Mouse (Mus musculus): ENCODE measurements around the gene Rnf185. TPM values are rescaled to one million over a fixed set of nuclear protein-coding genes. Genes with fewer than 3 reads are reported as not detected.

The Rnf185 gene
- polyA plus RNA-seq, 1 experiment, result not detected

- no peak for TF ChIP-seq POLR2A (IDR thresholded peaks at IDR 0.05; ENCODE audit: insufficient read depth, low read depth, low read length)
- no peak for TF ChIP-seq CTCF (IDR thresholded peaks at IDR 0.05; ENCODE audit: insufficient read depth, low read depth, low read length)
- WGBS, result 74% methylated on average over 4 of the region's 4 CpGs
These were observed 72.7 kb downstream of the Rnf185 start for GRCm38 (mm10) chr11:3379427-3379826.

GRCm38 (mm10) chr11:3374741-3375140 is 77.4 kb downstream of the Rnf185 start:
- Histone ChIP-seq H3K27ac (ENCODE audit: insufficient read depth, low read depth, low read length) (peak overlapping the region; percentile 35; the same call in 1 of the 2 replicates), H3K4me3 (ENCODE audit: insufficient read depth, low read depth, low read length) (no peak overlapping the region), H3K4me1 (ENCODE audit: control insufficient read depth, insufficient read depth, low read length) (peaks cover 29% of the 10 kb centered on the region)
- WGBS, result 59% methylated on average over 12 of the region's 12 CpGs
- no peak for TF ChIP-seq POLR2A (IDR thresholded peaks at IDR 0.05; ENCODE audit: insufficient read depth, low read depth, low read length)
- TF ChIP-seq CTCF (IDR thresholded peaks at IDR 0.05; ENCODE audit: insufficient read depth, low read depth, low read length), result no peak

More at GRCm38 (mm10) chr11:3379427-3379826, 72.7 kb downstream of the Rnf185 start:
- H3K4me3 ChIP-seq (ENCODE audit: insufficient read depth, low read depth, low read length), result no peak overlapping the region
- H3K27ac ChIP-seq (ENCODE audit: insufficient read depth, low read depth, low read length), result no peak overlapping the region
- H3K4me1 ChIP-seq (ENCODE audit: control insufficient read depth, insufficient read depth, low read length), result peaks cover 8% of the 10 kb centered on the region

GRCm38 (mm10) chr11:3374293-3374645 is 77.9 kb downstream of the Rnf185 start:
- H3K4me3 ChIP-seq (ENCODE audit: insufficient read depth, low read depth, low read length), result no peak overlapping the region
- H3K4me1 ChIP-seq (ENCODE audit: control insufficient read depth, insufficient read depth, low read length), result peaks cover 34% of the 10 kb centered on the region
- H3K27ac ChIP-seq (ENCODE audit: insufficient read depth, low read depth, low read length), result peak overlapping the region; percentile 35
- 22% methylated on average over 7 of the region's 7 CpGs for WGBS
- no peak for TF ChIP-seq POLR2A (IDR thresholded peaks at IDR 0.05; ENCODE audit: insufficient read depth, low read depth, low read length)
- no peak for TF ChIP-seq CTCF (IDR thresholded peaks at IDR 0.05; ENCODE audit: insufficient read depth, low read depth, low read length)

DNA sequence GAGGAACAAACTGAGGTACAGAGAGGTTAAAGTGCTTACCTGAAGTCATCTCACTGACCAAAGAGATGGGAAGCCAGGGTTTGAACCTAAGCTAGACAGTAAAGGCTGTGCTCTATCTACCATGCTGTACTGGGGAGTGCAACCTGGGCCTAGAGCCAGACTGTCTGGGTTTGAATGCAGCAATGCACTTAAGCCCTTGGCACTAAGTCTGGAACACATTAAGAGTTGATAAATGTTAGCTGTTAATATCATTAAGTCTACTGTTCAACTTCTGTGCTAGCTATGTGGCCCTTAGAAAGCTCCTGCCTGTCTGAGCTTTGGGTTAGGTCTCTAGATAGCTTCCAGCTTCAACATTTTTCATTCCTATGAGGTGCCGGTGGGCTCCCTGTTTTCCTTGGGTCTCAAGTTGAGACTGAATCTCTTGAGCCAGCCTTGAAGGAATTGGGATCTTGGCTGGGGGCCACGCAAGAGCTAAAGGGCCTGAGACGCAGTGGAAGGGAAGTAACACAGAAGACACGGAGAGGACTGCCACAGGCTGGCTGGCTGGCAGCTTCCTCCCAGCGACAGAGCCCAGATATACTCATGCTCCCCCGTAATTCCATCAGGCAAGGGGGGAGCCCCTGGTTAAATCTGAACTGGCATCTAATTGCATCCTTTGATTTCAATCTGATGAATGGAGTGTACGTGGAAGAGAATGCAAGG is 78.4 kb downstream of the Rnf185 start:
- TF ChIP-seq CTCF (IDR thresholded peaks at IDR 0.05; ENCODE audit: insufficient read depth, low read depth, low read length) (no peak), POLR2A (IDR thresholded peaks at IDR 0.05; ENCODE audit: insufficient read depth, low read depth, low read length) (no peak)
- Histone ChIP-seq H3K27ac (ENCODE audit: insufficient read depth, low read depth, low read length) (peak overlapping the region; percentile 35), H3K4me1 (ENCODE audit: control insufficient read depth, insufficient read depth, low read length) (peaks cover 39% of the 10 kb centered on the region), H3K4me3 (ENCODE audit: insufficient read depth, low read depth, low read length) (no peak overlapping the region)
- WGBS, result 8% methylated on average over 7 of the region's 7 CpGs

DNA sequence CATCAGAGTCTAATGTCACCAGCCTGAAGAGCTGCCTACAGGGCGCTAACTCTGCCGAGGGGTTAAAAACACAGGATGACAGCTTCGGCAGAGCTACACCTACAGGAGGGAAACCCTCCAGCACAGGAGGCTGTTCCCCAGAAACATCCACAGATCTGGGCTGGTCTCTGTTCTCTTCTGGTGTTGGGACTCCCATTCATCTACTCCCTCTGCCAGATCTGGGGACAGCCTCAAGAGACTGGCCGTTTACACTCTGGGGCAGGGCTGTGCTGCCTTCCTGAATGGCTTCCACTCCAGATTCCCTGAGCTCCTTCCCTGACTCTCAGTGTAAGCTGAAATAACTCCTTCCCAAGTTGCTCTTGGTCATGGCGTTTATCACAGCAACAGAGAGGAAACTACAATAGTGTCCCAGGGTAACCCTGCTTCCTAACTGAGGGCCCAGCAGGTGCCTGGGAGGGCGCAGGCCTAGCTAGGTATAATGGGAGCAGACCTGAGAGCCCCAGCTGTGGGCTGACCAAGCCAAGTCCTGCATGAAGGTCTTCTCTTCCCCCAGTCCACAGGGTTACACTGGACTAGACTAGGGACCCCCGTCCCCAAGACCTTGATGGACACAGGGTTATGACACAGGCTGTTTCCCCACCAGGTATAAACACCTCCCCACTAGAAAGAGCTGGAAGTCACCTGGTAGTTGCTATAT is 80.4 kb downstream of the Rnf185 start:
- TF ChIP-seq CTCF (IDR thresholded peaks at IDR 0.05; ENCODE audit: insufficient read depth, low read depth, low read length) (no peak), POLR2A (IDR thresholded peaks at IDR 0.05; ENCODE audit: insufficient read depth, low read depth, low read length) (no peak)
- H3K27ac ChIP-seq (ENCODE audit: insufficient read depth, low read depth, low read length), result no peak overlapping the region
- WGBS, result 26% methylated on average over 7 of the region's 7 CpGs
- H3K4me3 ChIP-seq (ENCODE audit: insufficient read depth, low read depth, low read length), result peak overlapping the region; percentile 53
- H3K4me1 ChIP-seq (ENCODE audit: control insufficient read depth, insufficient read depth, low read length), result peaks cover 52% of the 10 kb centered on the region

DNA sequence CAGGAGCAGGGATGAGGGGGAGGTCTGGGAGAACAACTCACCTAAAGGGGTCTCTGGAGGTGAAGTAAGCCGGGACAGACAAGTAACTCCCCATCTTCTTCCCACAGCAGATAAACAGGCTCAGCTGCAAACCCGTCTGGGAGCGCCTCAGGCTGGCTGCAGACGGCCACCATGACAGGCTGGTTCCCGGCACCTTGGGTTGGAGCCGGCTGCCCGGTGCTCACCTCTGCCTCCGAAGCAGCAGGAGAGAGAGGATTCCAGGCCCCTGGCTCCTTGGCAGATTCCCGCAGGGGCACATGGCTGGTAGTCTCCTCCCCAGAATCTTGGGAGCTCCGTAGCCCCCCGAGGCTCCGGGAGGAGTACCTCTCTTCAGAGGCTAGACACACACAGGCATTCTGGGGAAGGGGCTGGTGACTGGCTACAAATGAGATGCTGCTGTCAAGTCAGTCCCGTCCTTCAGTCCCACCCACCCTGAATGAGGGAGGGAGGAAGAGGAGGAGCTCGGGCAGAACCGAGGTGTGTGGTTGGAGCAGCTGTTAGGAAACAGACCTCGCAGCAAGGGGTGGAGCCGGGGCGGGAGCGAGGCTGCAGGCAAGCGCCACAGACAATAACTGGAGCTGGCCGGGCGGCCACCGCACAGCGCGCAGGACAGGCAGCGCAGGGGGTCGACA is 81.1 kb downstream of the Rnf185 start:
- WGBS, result under 1% methylated on average over 27 of the region's 27 CpGs
- peak overlapping the region; percentile 53 for H3K4me3 ChIP-seq (ENCODE audit: insufficient read depth, low read depth, low read length)
- TF ChIP-seq POLR2A (IDR thresholded peaks at IDR 0.05; ENCODE audit: insufficient read depth, low read depth, low read length) (peak; percentile 69; the same call in 1 of the 2 replicates), CTCF (IDR thresholded peaks at IDR 0.05; ENCODE audit: insufficient read depth, low read depth, low read length) (no peak)
- H3K27ac ChIP-seq (ENCODE audit: insufficient read depth, low read depth, low read length), result peak overlapping the region; percentile 14; the same call in 1 of the 2 replicates
- H3K4me1 ChIP-seq (ENCODE audit: control insufficient read depth, insufficient read depth, low read length), result peaks cover 58% of the 10 kb centered on the region

DNA sequence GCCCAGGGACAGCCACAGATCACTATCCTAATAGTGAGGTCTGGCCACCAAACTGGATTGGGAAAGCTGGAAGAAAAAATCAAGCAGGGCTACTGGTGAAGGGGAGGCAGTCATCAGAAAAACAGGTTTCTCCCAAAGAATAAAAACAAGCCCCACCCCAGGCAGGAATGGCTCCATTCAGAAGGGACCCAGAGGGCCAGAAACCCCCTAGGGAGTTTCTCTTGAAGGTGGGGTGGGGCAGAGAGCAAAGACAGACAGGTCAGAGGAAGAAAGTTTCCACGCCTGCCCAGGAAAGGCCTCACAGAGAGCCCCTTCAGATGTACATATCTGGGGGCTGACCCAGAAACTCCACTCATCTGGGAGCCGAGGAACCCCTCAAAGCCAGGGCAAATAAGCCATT is 82.0 kb downstream of the Rnf185 start:
- H3K4me3 ChIP-seq (ENCODE audit: insufficient read depth, low read depth, low read length), result peak overlapping the region; percentile 53
- 53% methylated on average over 2 of the region's 2 CpGs for WGBS
- TF ChIP-seq POLR2A (IDR thresholded peaks at IDR 0.05; ENCODE audit: insufficient read depth, low read depth, low read length), result no peak
- TF ChIP-seq CTCF (IDR thresholded peaks at IDR 0.05; ENCODE audit: insufficient read depth, low read depth, low read length), result no peak
- peaks cover 59% of the 10 kb centered on the region for H3K4me1 ChIP-seq (ENCODE audit: control insufficient read depth, insufficient read depth, low read length)
- no peak overlapping the region for H3K27ac ChIP-seq (ENCODE audit: insufficient read depth, low read depth, low read length)

DNA sequence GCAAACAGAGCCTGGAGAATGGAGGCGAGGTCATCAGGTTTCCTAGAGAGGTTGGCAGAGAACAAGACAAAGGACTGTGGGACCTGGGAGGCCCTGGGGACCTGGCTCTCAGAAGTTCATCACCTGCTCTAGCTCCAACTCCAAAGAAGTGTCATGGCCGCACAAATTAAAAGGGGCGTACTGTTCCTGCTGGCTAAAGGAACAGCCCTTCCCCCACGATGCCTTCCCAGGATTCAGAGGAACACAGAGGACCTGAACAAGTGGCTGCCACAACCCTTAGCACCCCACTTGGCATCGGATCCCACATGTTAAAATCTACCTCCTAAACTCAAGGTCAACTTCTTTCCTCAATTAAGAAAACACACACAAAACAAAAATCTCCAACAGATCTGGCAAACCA is 82.7 kb downstream of the Rnf185 start:
- Histone ChIP-seq H3K4me1 (ENCODE audit: control insufficient read depth, insufficient read depth, low read length) (peaks cover 51% of the 10 kb centered on the region), H3K4me3 (ENCODE audit: insufficient read depth, low read depth, low read length) (peak overlapping the region; percentile 53; the same call in 1 of the 2 replicates), H3K27ac (ENCODE audit: insufficient read depth, low read depth, low read length) (no peak overlapping the region)
- TF ChIP-seq CTCF (IDR thresholded peaks at IDR 0.05; ENCODE audit: insufficient read depth, low read depth, low read length) (no peak), POLR2A (IDR thresholded peaks at IDR 0.05; ENCODE audit: insufficient read depth, low read depth, low read length) (0 out of 2 replicates have a peak, but pooled peaks have one; percentile 13)
- 78% methylated on average over 5 of the region's 5 CpGs for WGBS

GRCm38 (mm10) chr11:3368983-3369382 is 83.2 kb downstream of the Rnf185 start:
- WGBS, result 64% methylated on average over 7 of the region's 7 CpGs
- no peak overlapping the region for H3K27ac ChIP-seq (ENCODE audit: insufficient read depth, low read depth, low read length)

More at GRCm38 (mm10) chr11:3368983-3369382, 83.2 kb downstream of the Rnf185 start:
- no peak for TF ChIP-seq POLR2A (IDR thresholded peaks at IDR 0.05; ENCODE audit: insufficient read depth, low read depth, low read length)
- TF ChIP-seq CTCF (IDR thresholded peaks at IDR 0.05; ENCODE audit: insufficient read depth, low read depth, low read length), result no peak
- H3K4me1 ChIP-seq (ENCODE audit: control insufficient read depth, insufficient read depth, low read length), result peaks cover 47% of the 10 kb centered on the region
- no peak overlapping the region for H3K4me3 ChIP-seq (ENCODE audit: insufficient read depth, low read depth, low read length)
